Mouse (Mus musculus) left cerebral cortex, postnatal 36 days (tissue): ENCODE data around the gene Tnfaip1. TPM values are rescaled to one million over a fixed set of nuclear protein-coding genes. Genes with fewer than 3 reads are reported as not detected.
"Not testable (repeated sequence)": the region's sequence is repeated elsewhere in the genome, so short reads cannot be mapped to it uniquely, and the experiment has no call there.

ENCODE experiments used
- DNase-seq, 2 experiments: peaks; one replicate each; pipeline ENCODE4 v3.0.0; 2021 to 2022; ENCODE audit warnings: low spot score in 2 of 2, mixed read lengths in 1 of 2
- intact Hi-C: fragments of 180-260 bp; cut with DNase I; formaldehyde crosslinking; loops from one replicate; pipeline ENCODE4 v1.15.1; 2025
- total RNA-seq, 2 experiments: library from RNA; stranded (reverse); gene quantifications; 2 replicates each; pipeline ENCODE4 v1.2.3; 2021

Tnfaip1 gene
- total RNA-seq, 2 experiments from 2014 or later = 35.6 to 39.2 TPM

DNA sequence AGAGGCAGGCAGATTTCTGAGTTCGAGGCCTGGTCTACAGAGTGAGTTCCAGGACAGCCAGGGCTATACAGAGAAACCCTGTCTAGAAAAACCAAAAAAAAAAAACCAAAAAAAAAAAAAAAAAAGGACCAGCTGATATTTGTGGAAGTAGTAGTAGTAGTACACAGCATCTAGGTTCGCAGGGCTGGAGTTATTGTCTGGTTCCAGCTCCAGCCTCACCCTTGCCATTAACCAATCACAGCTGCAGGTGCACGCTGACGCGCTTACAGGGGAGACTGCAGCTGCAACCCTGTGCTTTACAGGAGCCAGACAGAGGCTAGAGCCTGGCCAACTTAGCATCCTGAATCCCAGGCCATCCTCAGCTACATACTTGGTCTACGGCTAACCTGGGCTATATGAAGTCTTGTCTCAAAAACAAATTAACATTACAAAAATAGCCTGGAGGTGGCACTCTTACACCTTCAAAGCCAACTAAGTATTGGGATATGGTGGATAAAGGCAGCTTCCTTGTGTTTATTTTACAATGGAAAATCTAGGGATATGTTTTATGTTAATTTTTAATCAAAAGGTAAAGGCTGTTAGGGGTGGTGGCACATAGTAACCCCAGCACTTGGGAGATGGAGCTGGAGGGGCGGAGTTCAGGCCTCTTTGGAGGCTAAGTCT lies 8.4 kb upstream of the Tnfaip1 start:
- intact Hi-C loops = loop anchor here (2.0 kb wide), 1 partner anchor 412 kb away; no protein-coding TSS in a partner anchor
- peak in 1 of 2 experiments; percentile 4 for DNase-seq

DNA sequence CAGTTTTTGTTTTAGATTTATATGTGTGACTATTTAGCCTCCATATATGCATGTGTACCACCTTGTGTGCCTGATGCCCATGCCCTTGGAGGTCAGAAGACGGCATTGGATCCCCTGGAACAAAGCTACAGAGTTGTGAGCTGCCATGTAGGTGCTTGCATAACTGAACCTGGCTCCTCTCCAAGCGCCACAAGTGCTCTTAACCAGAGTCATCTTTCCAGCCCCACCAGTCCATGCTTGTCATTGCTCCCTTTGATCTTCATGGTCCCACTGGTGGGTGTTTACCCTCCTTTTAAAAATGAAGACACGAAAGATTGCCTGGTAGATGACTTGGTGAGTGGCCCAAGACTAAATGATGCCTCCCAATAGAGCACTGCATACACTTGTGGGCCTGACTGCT lies 4.2 kb upstream of the Tnfaip1 start:
- DNase-seq = no peak

DNA sequence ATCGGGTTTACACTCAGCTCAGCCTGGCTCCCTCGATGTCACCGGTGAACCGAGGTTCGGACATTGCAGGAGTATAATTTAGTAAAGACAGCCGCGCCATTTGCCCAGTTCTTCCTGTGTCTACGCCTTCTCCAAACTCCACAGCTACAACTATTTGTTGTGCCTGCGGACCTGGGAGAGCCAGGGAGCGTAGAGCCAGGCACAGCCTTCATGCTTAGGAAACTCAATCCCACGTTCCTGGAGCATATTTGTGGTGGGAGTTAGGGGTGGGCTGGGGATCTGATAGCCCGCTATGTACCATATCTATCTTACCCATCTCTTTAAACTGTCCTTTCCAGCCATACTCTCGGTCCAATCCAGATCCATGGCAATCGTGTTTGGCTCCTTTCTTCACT lies 555 bp upstream of the Tnfaip1 start:
- intact Hi-C loops = loop anchor here (1.0 to 2.0 kb wide), 2 partner anchors 14 to 24 kb away; partner anchors contain the start of genes Poldip2, Tmem199 and Tmem97
- DNase-seq = no peak

More for the DNA sequence above, 4.2 kb upstream of the Tnfaip1 start:
- intact Hi-C loops = no loop called here

DNA sequence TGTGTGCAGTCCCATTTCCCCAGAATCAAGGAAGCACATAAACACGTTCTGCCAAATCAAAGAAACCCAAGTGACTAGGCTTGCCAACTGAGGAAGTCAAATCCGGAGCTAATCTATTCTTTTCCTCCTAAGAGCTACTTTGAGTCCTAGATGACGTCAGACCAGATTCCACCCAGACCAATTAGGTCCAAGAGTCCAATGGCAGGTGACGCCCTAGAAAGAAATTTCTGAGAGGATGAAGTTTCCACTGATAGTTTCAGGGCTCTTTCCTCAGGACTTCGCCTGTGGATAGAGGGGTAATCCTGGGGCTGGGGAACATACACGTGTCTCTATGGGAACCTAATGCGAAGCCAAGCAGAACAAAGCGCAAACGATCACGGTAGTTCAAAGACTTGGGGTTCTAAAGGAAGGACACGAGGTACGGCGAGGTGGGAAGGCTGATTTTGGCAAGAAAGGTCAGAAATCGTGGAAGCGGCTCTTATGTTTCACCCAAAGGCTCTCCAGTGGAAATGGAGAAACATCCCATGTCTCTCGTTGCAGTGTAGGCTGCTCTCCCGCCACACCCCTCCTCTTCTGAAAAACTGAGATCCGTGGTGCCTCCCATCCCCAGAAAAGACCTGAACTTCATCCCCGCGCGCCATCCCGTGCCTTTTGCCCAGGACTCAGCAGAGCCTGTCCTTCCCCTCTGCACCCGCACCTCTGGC lies 604 bp downstream of the Tnfaip1 start:
- DNase-seq = no peak
- intact Hi-C loops = loop anchor here (1.0 to 2.0 kb wide), 2 partner anchors 15 to 23 kb away; partner anchors contain the start of genes Poldip2, Tmem199 and Tmem97

DNA sequence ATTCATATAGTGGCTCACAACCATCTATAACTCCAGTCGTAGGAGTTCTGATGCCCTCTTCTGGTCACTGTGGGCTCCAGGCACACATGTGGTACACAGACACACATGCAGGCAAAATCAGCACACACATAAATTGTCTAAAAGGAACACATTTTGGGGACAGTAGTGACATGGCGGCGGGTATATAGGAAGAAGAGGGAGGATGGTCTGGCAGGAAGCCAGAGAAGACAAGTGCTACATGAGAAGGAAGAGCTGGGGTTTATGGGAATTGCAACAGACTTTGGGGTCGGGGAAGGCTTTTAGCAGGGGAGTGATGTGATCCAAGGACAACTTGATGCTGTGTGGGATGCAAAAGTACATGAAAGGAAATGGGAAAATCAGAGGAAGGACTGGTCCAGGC lies 1.6 kb downstream of the Tnfaip1 start:
- intact Hi-C loops = no loop called here
- DNase-seq = no peak

DNA sequence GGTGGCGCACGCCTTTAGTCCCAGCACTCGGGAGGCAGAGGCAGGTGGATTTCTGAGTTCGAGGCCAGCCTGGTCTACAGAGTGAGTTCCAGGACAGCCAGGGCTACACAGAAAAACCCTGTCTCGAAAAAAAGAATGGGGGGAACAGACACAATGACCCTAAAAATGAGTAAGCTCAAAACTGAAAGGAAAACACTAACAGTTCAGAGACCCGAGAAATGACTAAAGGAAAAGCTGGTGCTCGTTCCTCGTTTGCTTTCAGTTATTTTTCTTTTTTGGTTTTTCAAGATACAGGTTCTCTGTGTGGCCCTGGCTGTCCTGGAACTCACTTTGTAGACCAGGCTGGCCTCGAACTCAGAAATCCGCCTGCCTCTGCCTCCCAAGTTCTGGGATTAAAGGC lies 4.6 kb downstream of the Tnfaip1 start:
- intact Hi-C loops, DNase-seq: not testable (repeated sequence)

DNA sequence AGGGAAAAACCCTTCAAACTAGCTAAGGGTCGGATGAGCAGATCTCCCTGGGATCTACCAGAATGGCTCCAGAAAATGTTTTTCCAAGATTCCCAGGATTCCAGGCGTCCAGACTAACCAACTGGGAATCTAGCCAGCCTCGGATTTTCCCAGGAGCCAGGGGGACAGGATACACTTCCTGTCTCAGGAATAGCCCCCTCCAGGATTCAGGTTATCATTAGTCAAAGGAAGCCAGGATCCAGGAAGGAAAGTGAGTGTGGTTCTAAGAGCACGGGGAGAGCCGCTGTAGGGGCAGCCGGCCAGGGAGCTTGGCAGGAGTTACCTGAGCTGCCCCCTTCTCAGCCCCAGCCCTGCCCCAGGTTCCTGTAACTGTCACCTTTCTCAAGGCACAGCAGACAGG lies 5.1 kb downstream of the Tnfaip1 start:
- intact Hi-C loops = no loop called here
- no peak for DNase-seq

DNA sequence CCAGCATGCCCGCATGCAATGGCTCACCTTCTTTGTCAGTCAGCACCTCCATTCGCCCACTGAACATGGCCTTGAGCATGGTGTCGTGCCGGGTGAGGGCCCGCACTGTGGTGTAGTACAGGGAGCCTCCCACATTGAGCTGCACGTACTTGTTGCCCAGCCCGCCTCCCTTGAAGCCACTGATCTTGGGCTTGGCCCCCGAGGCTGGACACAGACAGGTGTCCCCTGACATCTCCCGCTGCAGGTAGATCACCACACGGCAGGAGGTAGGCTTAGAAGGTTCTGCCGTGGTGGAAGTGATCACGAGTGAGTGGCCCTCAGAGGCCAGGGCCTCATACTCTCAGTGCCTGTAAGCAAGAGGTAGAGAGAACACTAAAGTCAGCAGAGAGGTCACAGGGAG lies 6.1 kb downstream of the Tnfaip1 start:
- no peak for DNase-seq
- intact Hi-C loops = no loop called here

DNA sequence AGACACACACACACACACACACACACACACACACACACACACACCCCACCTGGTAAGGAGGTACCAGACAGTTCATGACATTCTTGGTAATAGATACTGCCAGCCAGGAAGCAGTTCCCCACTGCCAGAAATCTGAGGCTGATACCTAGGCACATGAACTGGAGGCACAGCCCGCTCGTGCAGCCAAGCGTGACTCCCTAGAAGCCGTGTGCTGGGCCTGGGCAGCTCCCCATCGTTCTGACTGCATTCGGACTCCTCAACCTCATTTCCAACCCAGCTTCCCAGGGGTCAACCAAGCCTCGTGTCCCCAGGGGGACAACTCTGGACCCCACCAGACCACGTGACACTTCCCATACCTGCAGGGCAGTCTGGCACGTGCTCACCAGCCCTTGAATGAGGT lies 7.4 kb downstream of the Tnfaip1 start:
- intact Hi-C loops = no loop called here
- no peak for DNase-seq

DNA sequence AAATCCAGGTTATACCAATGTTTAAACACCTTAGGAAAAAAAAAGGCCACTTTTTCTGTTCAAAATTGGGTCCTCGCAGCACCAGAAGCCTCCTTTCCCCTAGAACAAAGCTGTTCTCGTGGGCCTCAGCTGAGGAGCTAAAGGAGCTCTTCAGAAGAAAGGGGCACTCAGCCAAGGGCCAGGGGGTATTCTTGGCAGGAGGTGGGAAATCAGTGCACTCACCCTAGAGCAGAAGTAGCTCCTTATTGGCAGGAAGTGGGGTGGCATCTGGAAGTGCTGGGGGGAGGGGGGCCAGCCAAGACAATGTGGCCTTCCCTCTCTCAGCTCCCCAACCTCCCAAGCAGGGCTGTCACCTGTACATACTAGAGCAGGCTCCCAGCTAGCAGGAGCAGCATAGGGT lies 11.3 kb downstream of the Tnfaip1 start:
- intact Hi-C loops = no loop called here
- DNase-seq = no peak

DNA sequence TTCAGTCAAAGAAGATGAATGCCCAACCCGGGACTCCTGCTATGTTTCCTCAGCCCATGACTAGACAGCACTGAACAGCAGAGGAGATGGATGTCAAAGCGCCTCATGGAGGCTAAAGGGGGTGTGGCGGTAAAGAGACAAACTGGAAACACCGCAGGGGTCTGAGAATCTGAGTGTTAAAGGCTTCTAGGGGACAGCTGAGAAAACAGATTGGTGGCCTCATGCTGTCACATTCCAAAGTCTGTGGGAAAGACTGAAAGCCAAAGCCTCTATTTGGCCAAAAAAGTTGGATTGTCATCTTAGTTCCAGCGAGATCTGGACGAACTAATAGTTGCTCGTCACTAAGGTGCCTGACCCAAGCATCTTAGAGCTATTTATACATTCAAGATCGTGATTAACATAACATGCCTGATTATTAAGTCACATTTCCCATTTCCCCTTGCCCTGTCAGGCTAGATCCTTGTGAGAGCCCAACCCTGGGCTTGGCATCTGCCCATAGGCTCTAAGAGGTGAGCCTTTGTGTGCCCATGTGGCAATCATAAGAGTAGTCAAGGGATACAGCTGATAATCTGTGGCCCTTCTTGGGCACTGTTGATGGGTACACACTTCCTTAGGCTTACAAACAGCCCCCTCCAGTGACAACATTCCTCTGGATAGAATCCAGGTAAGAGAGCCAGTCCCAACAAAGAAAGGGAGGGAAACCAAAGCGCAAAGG lies 12.7 kb downstream of the Tnfaip1 start:
- DNase-seq = no peak
- intact Hi-C loops = no loop called here

DNA sequence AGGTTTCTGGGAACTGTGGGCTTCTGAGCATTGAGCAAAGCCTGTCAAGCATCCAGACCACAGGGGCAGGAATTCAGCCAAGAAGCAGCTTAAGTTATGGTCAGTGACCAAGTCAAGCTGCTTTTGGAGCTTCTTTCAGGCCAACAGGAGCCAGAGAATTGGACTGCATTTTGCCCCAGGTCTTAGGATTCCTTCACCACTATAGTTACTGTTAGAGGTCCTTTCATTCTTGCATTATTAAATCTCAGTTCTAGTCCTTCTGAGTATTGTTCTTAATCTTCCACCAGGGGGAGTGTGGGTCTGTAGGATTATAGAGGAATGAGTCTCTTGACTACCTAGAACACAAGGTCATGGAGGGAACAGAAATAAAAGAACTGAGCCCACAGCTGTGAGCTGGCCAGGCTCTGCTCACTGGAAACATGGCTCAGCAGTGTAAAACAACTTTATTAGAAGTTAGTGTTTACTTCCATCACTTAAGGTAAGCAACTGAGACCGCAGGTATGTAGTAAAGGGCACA lies 13.6 kb downstream of the Tnfaip1 start:
- intact Hi-C loops = no loop called here
- no peak for DNase-seq

DNA sequence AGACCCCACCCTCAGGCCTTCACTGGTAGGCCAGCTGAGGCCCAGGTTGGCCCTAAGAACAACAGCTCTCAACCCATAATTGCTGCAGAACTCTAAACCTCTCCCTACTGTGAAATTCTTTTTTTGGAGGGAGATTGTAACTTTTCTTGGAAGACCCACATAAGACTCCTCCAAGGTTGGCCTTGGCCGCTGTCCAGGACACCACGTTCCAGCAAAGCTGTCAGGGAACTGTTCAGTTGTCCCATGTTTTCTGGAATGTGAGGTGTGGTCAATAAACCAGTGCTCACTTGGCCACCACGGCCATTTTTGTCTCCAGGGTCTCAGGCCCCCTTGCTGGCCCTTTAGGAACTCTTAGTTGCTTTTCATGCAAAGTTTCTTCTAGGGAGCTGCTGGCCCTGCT lies 14.3 kb downstream of the Tnfaip1 start:
- no peak for DNase-seq
- intact Hi-C loops = no loop called here

DNA sequence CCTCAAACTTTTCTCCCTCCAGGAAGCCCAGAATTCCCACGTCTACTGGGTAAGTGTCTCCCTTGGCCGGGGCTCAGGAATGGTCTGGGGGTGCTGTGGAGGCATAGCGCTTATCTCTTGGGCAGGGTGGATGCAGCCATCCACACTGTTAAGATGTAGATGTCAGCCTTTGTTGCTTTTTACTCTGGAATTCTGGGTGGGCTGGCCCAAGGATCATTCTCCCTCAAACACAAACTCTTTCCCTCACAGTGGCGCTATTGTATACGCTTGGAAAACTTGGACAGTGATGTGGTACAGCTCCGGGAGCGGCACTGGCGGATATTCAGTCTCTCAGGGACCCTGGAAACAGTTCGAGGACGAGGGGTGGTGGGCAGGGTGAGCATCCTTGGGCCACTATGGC lies 17.2 kb downstream of the Tnfaip1 start:
- DNase-seq = no peak
- intact Hi-C loops = no loop called here

DNA sequence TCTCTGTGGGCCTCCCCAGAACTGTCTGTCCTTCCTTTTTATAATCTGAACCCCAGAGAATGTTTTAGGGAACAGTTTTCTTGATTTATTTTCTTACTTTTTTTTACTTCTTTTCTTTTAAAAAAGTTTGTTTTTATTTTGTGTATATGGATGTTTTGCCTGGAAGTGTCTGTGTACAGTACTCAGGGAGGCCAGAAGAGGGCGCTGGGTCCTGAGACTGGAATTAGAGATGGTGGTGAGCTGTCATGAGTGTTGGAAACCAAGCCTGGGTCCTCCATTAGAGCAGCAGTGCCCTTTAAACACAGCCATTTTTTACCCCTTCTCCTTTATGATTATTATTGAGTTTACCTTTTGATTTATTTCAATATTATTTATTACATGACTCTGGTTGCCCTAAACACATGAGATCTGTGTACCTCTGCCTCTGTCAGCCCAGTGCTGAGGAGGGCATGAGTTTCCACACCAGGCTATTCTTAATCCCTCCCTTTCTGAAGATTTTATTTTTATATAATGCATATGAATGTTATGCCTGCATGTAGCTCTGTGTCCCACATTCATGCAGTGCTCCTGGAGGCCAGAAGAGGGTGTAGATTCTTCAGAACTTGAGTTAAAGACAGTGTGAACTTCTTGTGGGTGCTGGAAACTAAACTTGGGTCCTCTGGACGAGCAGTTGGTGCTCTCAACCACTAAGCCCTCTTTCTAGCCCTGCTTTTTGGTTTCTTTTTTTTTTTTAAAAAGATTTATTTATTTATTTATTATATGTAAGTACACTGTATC lies 20.4 kb downstream of the Tnfaip1 start:
- DNase-seq = no peak
- intact Hi-C loops = no loop called here

DNA sequence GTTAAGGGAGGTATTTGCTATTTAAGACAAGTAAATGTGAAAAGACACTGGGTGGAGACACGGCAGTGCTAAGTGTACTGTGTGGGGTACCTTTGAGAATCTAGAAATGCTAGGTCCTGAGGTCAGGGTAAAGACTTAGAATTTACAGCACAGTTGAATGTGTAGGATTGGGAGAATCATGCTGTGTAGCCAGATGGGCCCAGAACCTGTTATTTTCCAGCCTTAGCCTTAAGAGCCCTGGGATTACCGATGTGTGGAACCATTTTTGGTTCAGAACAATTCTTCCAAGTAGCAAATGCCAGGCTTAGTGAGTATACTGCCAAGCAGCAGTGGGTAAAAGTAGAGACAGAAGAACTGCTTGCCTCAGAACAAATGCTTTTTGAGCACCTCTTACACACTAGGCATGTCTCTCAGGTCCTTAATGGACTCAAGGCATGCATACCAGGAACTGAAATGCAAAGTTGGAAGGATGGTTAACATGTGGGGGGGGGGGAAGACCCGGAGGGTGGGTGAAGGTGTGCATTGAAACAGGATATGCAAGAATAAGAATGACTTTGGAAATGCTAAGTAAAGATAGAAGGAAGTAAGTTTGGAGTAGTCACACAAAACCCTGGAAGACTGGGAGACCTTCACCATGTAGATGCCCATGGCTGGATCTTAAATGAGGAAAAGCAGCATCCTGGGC lies 22.9 kb downstream of the Tnfaip1 start:
- intact Hi-C loops = loop anchor here (2.0 kb wide), 1 partner anchor 24 kb away; the partner anchor contains the start of genes Ift20 and Tnfaip1
- DNase-seq = no peak

DNA sequence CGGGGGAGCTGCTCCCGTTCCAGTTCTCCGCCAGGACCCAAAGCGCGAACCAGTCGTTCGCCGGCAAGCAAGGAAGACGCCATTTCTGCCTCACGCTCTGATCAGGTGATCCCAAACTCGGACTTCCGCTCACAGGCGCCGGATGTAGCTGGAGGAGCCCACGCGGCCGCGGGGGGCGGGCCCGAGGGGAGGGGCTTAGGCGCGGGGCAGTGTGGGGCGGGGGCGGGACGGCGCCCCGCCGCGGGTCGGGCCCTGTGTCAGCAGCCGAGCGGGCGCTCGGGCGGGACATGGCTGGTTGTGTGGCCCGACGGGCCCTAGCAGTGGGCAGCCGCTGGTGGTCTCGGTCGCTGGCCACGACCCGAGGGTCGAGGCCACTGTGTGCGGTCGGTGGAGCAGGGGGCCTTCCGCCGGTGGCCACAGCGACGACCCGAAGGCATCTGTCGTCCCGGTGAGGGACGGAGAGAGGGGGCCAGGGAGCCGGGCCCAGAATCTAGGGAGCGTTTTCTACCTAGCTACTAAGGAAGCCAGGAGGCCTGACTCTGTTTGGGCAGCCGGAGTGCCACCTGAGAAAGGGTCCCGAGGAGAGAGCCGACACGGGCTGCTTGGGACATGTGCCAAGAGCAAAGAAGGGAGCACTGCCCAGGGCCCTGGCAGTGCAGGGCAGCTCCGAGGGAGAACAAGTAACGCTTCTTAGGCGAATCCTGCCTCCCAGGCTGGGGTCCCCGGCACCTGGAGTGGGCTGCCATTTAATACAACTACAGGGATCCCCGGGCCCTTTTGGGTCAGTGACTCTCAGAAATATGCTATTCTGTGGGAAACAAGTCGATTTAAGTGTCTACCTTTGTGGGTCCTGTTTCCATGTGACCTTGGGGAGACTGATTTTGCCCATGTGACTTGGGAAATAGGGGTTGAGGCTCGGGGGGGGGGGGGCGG lies 23.8 kb downstream of the Tnfaip1 start, which contains the start of the genes Tmem199 and Poldip2:
Tmem199 (minus strand) TSS at position 148 of the 933 bp plus-strand sequence.
Poldip2 (plus strand) TSS at position 169 of the 933 bp plus-strand sequence.
- peak; percentile 88 for DNase-seq
- intact Hi-C loops = loop anchor here (2.0 kb wide), 1 partner anchor 25 kb away; the partner anchor contains the start of genes Ift20 and Tnfaip1

DNA sequence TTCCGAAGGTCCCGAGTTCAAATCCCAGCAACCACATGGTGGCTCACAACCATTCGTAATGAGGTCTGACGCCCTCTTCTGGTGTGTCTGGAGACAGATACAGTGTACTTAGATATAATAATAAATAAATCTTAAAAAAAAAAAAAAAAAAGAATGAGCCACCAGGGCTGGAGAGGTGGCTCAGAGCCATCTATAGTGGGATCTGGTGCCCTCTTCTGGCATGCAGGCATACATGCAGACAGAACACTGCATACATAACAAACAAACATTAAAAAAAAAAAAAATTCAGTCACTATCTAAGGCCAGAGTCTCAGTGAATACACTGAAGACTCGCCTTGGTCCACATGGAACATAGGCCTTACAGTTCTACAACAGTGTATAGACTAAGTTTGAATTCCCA lies 27.0 kb downstream of the Tnfaip1 start:
- DNase-seq = no peak
- intact Hi-C loops = no loop called here
